Mouse (Mus musculus) hindbrain, embryonic 13.5 days (tissue): ENCODE measurements around the gene Pkp4. TPM values are rescaled to one million over a fixed set of nuclear protein-coding genes. Genes with fewer than 3 reads are reported as not detected.

Experiments used
- ATAC-seq: fragments of 200-750 bp; cut with Nextera tagmentation; 2 replicates; pipeline ENCODE4 v1.8.0; 2017; ENCODE audit warnings: moderate TSS enrichment; ENCODE audit not compliant: low FRiP score
- H3K27ac ChIP-seq: fragments of 300-500 bp; sonication (generic); 2 replicates; pipeline ENCODE4 v1.5.1; 2015; ENCODE audit warnings: inconsistent platforms, mild to moderate bottlenecking, moderate library complexity
- H3K27me3 ChIP-seq: fragments of 300-500 bp; sonication (generic); 2 replicates; pipeline ENCODE4 v1.6.1; 2015; ENCODE audit warnings: mild to moderate bottlenecking, inconsistent platforms
- H3K36me3 ChIP-seq: fragments of 300-500 bp; sonication (generic); 2 replicates; pipeline ENCODE4 v1.6.1; 2015; ENCODE audit warnings: mild to moderate bottlenecking, inconsistent platforms
- H3K4me1 ChIP-seq: fragments of 300-500 bp; sonication (generic); replicated peaks from 2 replicates; pipeline ENCODE4 v1.6.1; 2015; ENCODE audit warnings: inconsistent platforms
- H3K4me2 ChIP-seq: fragments of 300-500 bp; sonication (generic); 2 replicates; pipeline ENCODE4 v1.6.1; 2015; ENCODE audit warnings: inconsistent platforms, mild to moderate bottlenecking, moderate library complexity
- H3K4me3 ChIP-seq: fragments of 300-500 bp; sonication (generic); 2 replicates; pipeline ENCODE4 v1.5.1; 2015; ENCODE audit warnings: mild to moderate bottlenecking, inconsistent platforms
- H3K9ac ChIP-seq: fragments of 300-500 bp; sonication (generic); 2 replicates; pipeline ENCODE4 v1.6.1; 2015; ENCODE audit warnings: mild to moderate bottlenecking, inconsistent platforms
- H3K9me3 ChIP-seq: fragments of 300-500 bp; sonication (generic); 2 replicates; pipeline ENCODE4 v1.6.1; 2016; ENCODE audit warnings: inconsistent platforms
- WGBS: fragments of 180-500 bp; shearing (Covaris S2); methylation state at CpG from one replicate; pipeline ENCODE4 v1.1.7; 2015; 5-methylcytosine and 5-hydroxymethylcytosine counted together
- polyA plus RNA-seq: library from polyadenylated mRNA; unstranded; fragments of >200 nt; fragmentation: Nextera tagmentation; extraction: Ambion mirVana; gene quantifications from 2 replicates; pipeline ENCODE4 v1.2.1, GENCODE M21; 2015

Pkp4 gene
- polyA plus RNA-seq, 1 experiment from 2014 or later: 18.3 TPM

GRCm38 (mm10) chr2:59258821-59259231 is 98.2 kb downstream of the Pkp4 start:
- no peak for ATAC-seq
- WGBS: 77% methylated on average over 6 of the region's 6 CpGs

GRCm38 (mm10) chr2:59259346-59259745 is 98.7 kb downstream of the Pkp4 start:
- Histone ChIP-seq H3K36me3 (no peaks in the 10 kb centered on the region), H3K4me1 (no peaks in the 10 kb centered on the region), H3K27ac (no peak overlapping the region), H3K4me3 (no peak overlapping the region), H3K9ac (no peak overlapping the region), H3K4me2 (no peak overlapping the region), H3K9me3 (no peaks in the 10 kb centered on the region), H3K27me3 (no peaks in the 10 kb centered on the region)
- no peak for ATAC-seq
- 86% methylated on average over 6 of the region's 6 CpGs for WGBS

More at GRCm38 (mm10) chr2:59258821-59259231, 98.2 kb downstream of the Pkp4 start:
- no peak overlapping the region for H3K4me3 ChIP-seq
- H3K27me3 ChIP-seq: no peaks in the 10 kb centered on the region
- H3K27ac ChIP-seq: 0 out of 2 replicates have a peak overlapping the region, but pooled peaks have one; percentile 3
- H3K36me3 ChIP-seq: no peaks in the 10 kb centered on the region
- no peaks in the 10 kb centered on the region for H3K9me3 ChIP-seq
- no peak overlapping the region for H3K4me2 ChIP-seq
- no peak overlapping the region for H3K9ac ChIP-seq
- H3K4me1 ChIP-seq: no peaks in the 10 kb centered on the region

GRCm38 (mm10) chr2:59261203-59261602 is 100.6 kb downstream of the Pkp4 start:
- H3K36me3 ChIP-seq: no peaks in the 10 kb centered on the region
- no peaks in the 10 kb centered on the region for H3K9me3 ChIP-seq
- no peak overlapping the region for H3K9ac ChIP-seq
- 98% methylated on average over 2 of the region's 2 CpGs for WGBS
- no peak overlapping the region for H3K4me3 ChIP-seq
- ATAC-seq: no peak
- H3K4me1 ChIP-seq: no peaks in the 10 kb centered on the region
- H3K27me3 ChIP-seq: no peaks in the 10 kb centered on the region
- H3K4me2 ChIP-seq: no peak overlapping the region
- no peak overlapping the region for H3K27ac ChIP-seq

- Histone ChIP-seq H3K9me3 (no peaks in the 10 kb centered on the region), H3K9ac (no peak overlapping the region), H3K4me1 (0 out of 2 replicates have a peak, but pooled peaks cover under 1% of the 10 kb centered on the region), H3K4me3 (no peak overlapping the region), H3K27me3 (no peaks in the 10 kb centered on the region), H3K4me2 (no peak overlapping the region), H3K27ac (no peak overlapping the region), H3K36me3 (no peaks in the 10 kb centered on the region)
- ATAC-seq: no peak
- 94% methylated on average over 14 of the region's 14 CpGs for WGBS
Measured at GRCm38 (mm10) chr2:59266428-59266827, 105.8 kb downstream of the Pkp4 start.

- ATAC-seq: no peak
- no peak overlapping the region for H3K27ac ChIP-seq
- H3K9me3 ChIP-seq: no peaks in the 10 kb centered on the region
- no peak overlapping the region for H3K4me2 ChIP-seq
- H3K9ac ChIP-seq: no peak overlapping the region
- H3K4me3 ChIP-seq: no peak overlapping the region
- peaks cover 7% of the 10 kb centered on the region; the same call in 1 of the 2 replicates for H3K4me1 ChIP-seq
- WGBS: 77% methylated on average over 8 of the region's 8 CpGs
- no peaks in the 10 kb centered on the region for H3K36me3 ChIP-seq
- H3K27me3 ChIP-seq: no peaks in the 10 kb centered on the region
Measured at GRCm38 (mm10) chr2:59271835-59272234, 111.2 kb downstream of the Pkp4 start.

- no peak for ATAC-seq
- 85% methylated on average over 6 of the region's 6 CpGs for WGBS
- Histone ChIP-seq H3K4me2 (no peak overlapping the region), H3K9me3 (no peaks in the 10 kb centered on the region), H3K4me1 (peaks cover 7% of the 10 kb centered on the region; the same call in 1 of the 2 replicates), H3K36me3 (no peaks in the 10 kb centered on the region), H3K9ac (no peak overlapping the region), H3K4me3 (no peak overlapping the region), H3K27me3 (no peaks in the 10 kb centered on the region), H3K27ac (no peak overlapping the region)
Measured at GRCm38 (mm10) chr2:59272713-59273112, 112.1 kb downstream of the Pkp4 start.

- H3K36me3 ChIP-seq: no peaks in the 10 kb centered on the region
- peak; percentile 49; the same call in 1 of the 2 replicates for ATAC-seq
- 81% methylated on average over 7 of the region's 7 CpGs for WGBS
- H3K4me1 ChIP-seq: no peaks in the 10 kb centered on the region; the same call in 1 of the 2 replicates
- H3K9ac ChIP-seq: no peak overlapping the region
- no peak overlapping the region for H3K4me3 ChIP-seq
- H3K4me2 ChIP-seq: no peak overlapping the region
- no peaks in the 10 kb centered on the region for H3K9me3 ChIP-seq
- H3K27me3 ChIP-seq: no peaks in the 10 kb centered on the region
- no peak overlapping the region for H3K27ac ChIP-seq
Measured at GRCm38 (mm10) chr2:59280914-59281562, 120.4 kb downstream of the Pkp4 start.

GRCm38 (mm10) chr2:59282966-59283365 is 122.3 kb downstream of the Pkp4 start:
- Histone ChIP-seq H3K9me3 (no peaks in the 10 kb centered on the region), H3K9ac (no peak overlapping the region), H3K36me3 (no peaks in the 10 kb centered on the region), H3K4me3 (no peak overlapping the region), H3K4me2 (no peak overlapping the region), H3K27me3 (no peaks in the 10 kb centered on the region), H3K4me1 (peaks cover 4% of the 10 kb centered on the region; the same call in 1 of the 2 replicates), H3K27ac (no peak overlapping the region)
- WGBS: 94% methylated on average over 6 of the region's 6 CpGs
- no peak for ATAC-seq

GRCm38 (mm10) chr2:59284216-59284615 is 123.6 kb downstream of the Pkp4 start:
- H3K4me1 ChIP-seq: peaks cover 4% of the 10 kb centered on the region; the same call in 1 of the 2 replicates
- no peak overlapping the region for H3K4me3 ChIP-seq
- no peaks in the 10 kb centered on the region for H3K36me3 ChIP-seq
- no peaks in the 10 kb centered on the region for H3K27me3 ChIP-seq
- no peak for ATAC-seq
- no peaks in the 10 kb centered on the region for H3K9me3 ChIP-seq
- H3K27ac ChIP-seq: no peak overlapping the region
- no peak overlapping the region for H3K4me2 ChIP-seq
- H3K9ac ChIP-seq: no peak overlapping the region
- 92% methylated on average over 5 of the region's 5 CpGs for WGBS

- Histone ChIP-seq H3K36me3 (no peaks in the 10 kb centered on the region), H3K27ac (no peak overlapping the region), H3K9ac (no peak overlapping the region), H3K27me3 (no peaks in the 10 kb centered on the region), H3K4me2 (no peak overlapping the region), H3K4me3 (no peak overlapping the region), H3K4me1 (peaks cover 4% of the 10 kb centered on the region; the same call in 1 of the 2 replicates), H3K9me3 (no peaks in the 10 kb centered on the region)
- ATAC-seq: no peak
- WGBS: 88% methylated on average over 8 of the region's 8 CpGs
Measured at GRCm38 (mm10) chr2:59284734-59285490, 124.3 kb downstream of the Pkp4 start.

- ATAC-seq: no peak
- WGBS: 71% methylated on average over 1 of the region's 1 CpGs
Measured at GRCm38 (mm10) chr2:59285581-59285980, 124.9 kb downstream of the Pkp4 start.

GRCm38 (mm10) chr2:59286247-59286646 is 125.6 kb downstream of the Pkp4 start:
- H3K27me3 ChIP-seq: no peaks in the 10 kb centered on the region
- ATAC-seq: no peak
- no peaks in the 10 kb centered on the region for H3K9me3 ChIP-seq
- 77% methylated on average over 9 of the region's 9 CpGs for WGBS
- H3K4me3 ChIP-seq: no peak overlapping the region
- 0 out of 2 replicates have a peak, but pooled peaks cover 4% of the 10 kb centered on the region for H3K4me1 ChIP-seq
- H3K36me3 ChIP-seq: no peaks in the 10 kb centered on the region
- no peak overlapping the region for H3K4me2 ChIP-seq
- H3K27ac ChIP-seq: 0 out of 2 replicates have a peak overlapping the region, but pooled peaks have one; percentile 23
- no peak overlapping the region for H3K9ac ChIP-seq

More at GRCm38 (mm10) chr2:59285581-59285980, 124.9 kb downstream of the Pkp4 start:
- no peak overlapping the region for H3K27ac ChIP-seq
- no peaks in the 10 kb centered on the region for H3K27me3 ChIP-seq
- no peaks in the 10 kb centered on the region for H3K36me3 ChIP-seq
- H3K4me1 ChIP-seq: peaks cover 4% of the 10 kb centered on the region; the same call in 1 of the 2 replicates
- H3K9me3 ChIP-seq: no peaks in the 10 kb centered on the region
- no peak overlapping the region for H3K9ac ChIP-seq
- no peak overlapping the region for H3K4me3 ChIP-seq
- no peak overlapping the region for H3K4me2 ChIP-seq
